Mouse (Mus musculus): ENCODE results near the gene Pld3. TPM values are rescaled to one million over a fixed set of nuclear protein-coding genes. Genes with fewer than 3 reads are reported as not detected.
A peak's percentile ranks its signal among the peaks of the same experiment; 100 is the strongest.

Gene Pld3
- 100 to 1,000 TPM; 575 to 580 TPM for total RNA-seq (2021)
- long read RNA-seq, transcript Pld3-201 (14 exons, 2,282 nt), result major isoform, 83 of 678 reads
- long read RNA-seq, partial matches to known transcripts, result 543 of 678 reads
- long read RNA-seq, other reads (novel, unspliced or antisense), result 51 of 678 reads

- peak; percentile 98 for DNase-seq (ENCODE audit: low spot score in 2 of 2)
Measured at GRCm38 (mm10) chr7:27552931-27553513, at the start of gene Pld3, which contains the start of gene 2310022A10Rik. Gene Pld3, minus strand, starts transcription at chr7:27553218. Gene 2310022A10Rik, plus strand, starts transcription at chr7:27553233.

- DNase-seq (ENCODE audit: low spot score in 2 of 2), result peak in 1 of 2 experiments; percentile 46
Measured at GRCm38 (mm10) chr7:27602161-27602560, 49.1 kb upstream of the Pld3 start.

- peak in 1 of 2 experiments; percentile 63 for DNase-seq (ENCODE audit: low spot score in 2 of 2)
Measured at GRCm38 (mm10) chr7:27601628-27602027, 48.6 kb upstream of the Pld3 start.

- no peak for DNase-seq (ENCODE audit: low spot score in 2 of 2)
Measured at GRCm38 (mm10) chr7:27598053-27598452, 45.0 kb upstream of the Pld3 start.

- no peak for DNase-seq (ENCODE audit: low spot score in 2 of 2)
Measured at GRCm38 (mm10) chr7:27596586-27597503, 43.8 kb upstream of the Pld3 start.

GRCm38 (mm10) chr7:27592934-27593645 is 40.1 kb upstream of the Pld3 start:
- no peak for DNase-seq (ENCODE audit: low spot score in 2 of 2)

- DNase-seq (ENCODE audit: low spot score in 2 of 2), result peak in 1 of 2 experiments; percentile 46
Measured at GRCm38 (mm10) chr7:27592217-27592929, 39.4 kb upstream of the Pld3 start.

- DNase-seq (ENCODE audit: low spot score in 2 of 2), result peak; percentile 91 to 95
Measured at GRCm38 (mm10) chr7:27591266-27592216, 38.5 kb upstream of the Pld3 start, which contains the start of gene Akt2. Gene Akt2, plus strand, starts transcription at chr7:27591552.

GRCm38 (mm10) chr7:27590566-27591213 is 37.7 kb upstream of the Pld3 start:
- no peak for DNase-seq (ENCODE audit: low spot score in 2 of 2)

- no peak for DNase-seq (ENCODE audit: low spot score in 2 of 2)
Measured at GRCm38 (mm10) chr7:27590088-27590487, 37.1 kb upstream of the Pld3 start.

- no peak for DNase-seq (ENCODE audit: low spot score in 2 of 2)
Measured at GRCm38 (mm10) chr7:27587741-27588140, 34.7 kb upstream of the Pld3 start.

- no peak for DNase-seq (ENCODE audit: low spot score in 2 of 2)
Measured at GRCm38 (mm10) chr7:27586861-27587260, 33.8 kb upstream of the Pld3 start.

GRCm38 (mm10) chr7:27580380-27581174 is 27.6 kb upstream of the Pld3 start:
- no peak for DNase-seq (ENCODE audit: low spot score in 2 of 2)

GRCm38 (mm10) chr7:27578465-27578864 is 25.4 kb upstream of the Pld3 start:
- DNase-seq (ENCODE audit: low spot score in 2 of 2), result no peak

GRCm38 (mm10) chr7:27577589-27577988 is 24.6 kb upstream of the Pld3 start:
- no peak for DNase-seq (ENCODE audit: low spot score in 2 of 2)

- peak in 1 of 2 experiments; percentile 53 for DNase-seq (ENCODE audit: low spot score in 2 of 2)
Measured at GRCm38 (mm10) chr7:27576914-27577313, 23.9 kb upstream of the Pld3 start.

- DNase-seq (ENCODE audit: low spot score in 2 of 2), result no peak
Measured at GRCm38 (mm10) chr7:27574124-27574880, 21.3 kb upstream of the Pld3 start.

Measured in layer of hippocampus, adult 18-20 months (tissue).